Mouse (Mus musculus) MEL (cell line): Measurements from ENCODE around the gene Mrps35.

Experiments
- ELF1 ChIP-seq: IDR thresholded peaks from 2 replicates; pipeline ENCODE4 v1.6.1; 2014; ENCODE audit warnings: low read depth, mild to moderate bottlenecking, inconsistent platforms, low read length, improper control_type of control experiment, moderate library complexity
- USF1 ChIP-seq: IDR thresholded peaks from 2 replicates; pipeline ENCODE4 v1.6.1; 2014; ENCODE audit warnings: low read depth, mild to moderate bottlenecking, inconsistent platforms, low read length, improper control_type of control experiment, moderate library complexity
- ZKSCAN1 ChIP-seq: IDR thresholded peaks from 2 replicates; pipeline ENCODE4 v1.6.1; 2012; ENCODE audit warnings: low read depth, mild to moderate bottlenecking, inconsistent platforms, low read length, improper control_type of control experiment, moderate library complexity

DNA sequence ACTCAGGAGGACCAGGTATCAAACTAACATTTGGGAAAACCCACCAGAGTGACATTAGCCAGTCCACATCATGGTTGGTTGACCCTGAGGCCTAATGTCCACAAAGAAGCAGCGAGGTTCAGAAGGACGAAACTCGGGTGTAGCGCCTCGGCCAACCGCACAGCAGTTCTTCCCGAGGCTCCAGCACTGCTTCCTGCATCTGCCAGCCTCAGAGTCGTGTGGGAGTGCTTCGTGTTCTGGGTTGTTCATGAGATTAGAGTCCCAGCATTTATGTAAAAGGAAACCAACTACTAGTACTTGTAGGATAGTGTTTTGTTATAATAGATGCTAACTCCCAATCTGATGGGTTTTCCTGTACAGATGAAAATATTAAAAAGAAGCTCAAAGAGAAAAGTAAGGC, 43.3 kb upstream of the Mrps35 start:
- no peak for TF ChIP-seq ZKSCAN1
- TF ChIP-seq USF1, result no peak
- TF ChIP-seq ELF1, result no peak
